Mouse (Mus musculus): ENCODE measurements around the gene Arl16.

DNA sequence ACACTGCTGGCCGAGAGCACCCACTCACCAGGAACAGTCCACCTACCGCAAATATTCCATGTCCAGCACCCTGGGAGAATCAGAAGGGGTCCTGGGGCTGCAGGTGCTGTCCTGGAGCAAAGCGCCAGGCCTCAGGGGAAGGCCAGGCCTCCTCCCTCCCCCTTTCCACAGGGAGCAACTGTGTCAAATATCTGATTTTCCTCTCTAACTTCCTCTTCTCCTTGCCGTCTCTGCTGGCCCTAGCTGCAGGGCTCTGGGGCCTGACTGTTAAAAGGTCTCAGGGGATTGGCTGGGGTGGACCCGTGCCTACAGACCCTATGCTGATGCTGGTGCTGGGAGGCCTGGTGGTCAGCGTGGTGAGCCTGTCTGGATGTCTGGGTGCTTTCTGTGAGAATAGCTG lies 23.3 kb downstream of the Arl16 start:
- TF ChIP-seq MYB (IDR thresholded peaks at IDR 0.05; ENCODE audit: low read depth, low read length) (no peak), CTCF (IDR thresholded peaks at IDR 0.05 in 2 of 3, conservative IDR thresholded peaks at IDR 0.05 in 1 of 3; ENCODE audit: control insufficient read depth in 1 of 3, insufficient read depth in 1 of 3, low read depth in 2 of 3, low read length in 3 of 3, poor library complexity in 1 of 3, severe bottlenecking in 1 of 3) (no peak), TAL1 (IDR thresholded peaks at IDR 0.05; ENCODE audit: low read length) (no peak), UBTF (IDR thresholded peaks at IDR 0.05; ENCODE audit: borderline replicate concordance, insufficient read depth, low read depth, low read length) (no peak), JUND (IDR thresholded peaks at IDR 0.05; ENCODE audit: low read depth, low read length) (no peak), CHD1 (IDR thresholded peaks at IDR 0.05; ENCODE audit: low read depth, low read length) (no peak), RCOR1 (IDR thresholded peaks at IDR 0.05; ENCODE audit: low read depth, low read length) (peak; percentile 67), TBP (IDR thresholded peaks at IDR 0.05; ENCODE audit: low read depth, low read length) (no peak), MAX (IDR thresholded peaks at IDR 0.05; ENCODE audit: low read length) (no peak)

Measured in MEL (cell line).